ENCODE assay signal across 23 mouse cellular contexts in genomic region chr6:70740535-70740934, GRCm38 (mm10).
"Had no signal": no experiment of that assay in that cellular context is flagged by ENCODE, and none has a peak within 500 bp of the region (broad histone marks: within the 10 kb centered on the region; RNA-seq: fewer than 3 reads in every experiment).

No protein-coding gene starts in this region.

- H3K36me3 ChIP-seq: heart, embryonic 13.5 days; heart, embryonic 15.5 days; intestine, embryonic 15.5 days; limb, embryonic 10.5 days; limb, embryonic 12.5 days; liver, embryonic 13.5 days had no signal

- H3K27ac ChIP-seq: heart, adult 2 months; heart, embryonic 13.5 days; heart, embryonic 15.5 days; hindbrain, embryonic 14.5 days; intestine, embryonic 15.5 days; layer of hippocampus, adult 2 months; left cerebral cortex, adult 2 months; limb, embryonic 10.5 days; limb, embryonic 12.5 days had no signal

- H3K9me3 ChIP-seq: heart, embryonic 13.5 days; heart, embryonic 15.5 days; intestine, embryonic 15.5 days; limb, embryonic 10.5 days; limb, embryonic 12.5 days; liver, embryonic 13.5 days had no signal

- H3K9ac ChIP-seq: heart, embryonic 13.5 days; heart, embryonic 15.5 days; hindbrain, embryonic 14.5 days; intestine, embryonic 15.5 days; limb, embryonic 12.5 days; liver, embryonic 13.5 days had no signal

- H3K4me3 ChIP-seq: heart, adult 2 months; heart, embryonic 13.5 days; heart, embryonic 15.5 days; intestine, embryonic 15.5 days; layer of hippocampus, adult 2 months; left cerebral cortex, adult 2 months; limb, embryonic 10.5 days; limb, embryonic 12.5 days; liver, embryonic 13.5 days had no signal

- H3K4me2 ChIP-seq: heart, embryonic 11.5 days; heart, embryonic 13.5 days; heart, embryonic 15.5 days; hindbrain, embryonic 14.5 days; intestine, embryonic 15.5 days; limb, embryonic 12.5 days; liver, embryonic 11.5 days; liver, embryonic 13.5 days had no signal

- DNase-seq: gastrocnemius, postnatal 14 days; gastrocnemius, postnatal 36 days; heart, adult 11 months; heart, adult 2 months; heart, postnatal 14 days; heart, postnatal 36 days; kidney, adult 18-20 months; kidney, adult 8-10 months; kidney, postnatal 10 days; kidney, postnatal 25 days; kidney, postnatal 4 days; liver; liver, embryonic 13.5 days had no signal

- H3K27me3 ChIP-seq: heart, embryonic 13.5 days; heart, embryonic 15.5 days; intestine, embryonic 15.5 days; limb, embryonic 12.5 days; liver, embryonic 13.5 days had no signal

- H3K4me1 ChIP-seq: heart, embryonic 13.5 days; heart, embryonic 15.5 days; intestine, embryonic 15.5 days; limb, embryonic 10.5 days had no signal
